In genomic region chr14:34591741-34592535, GRCm38 (mm10) we compare ENCODE assay signal across 19 mouse cellular contexts. TPM values are rescaled to one million over a fixed set of nuclear protein-coding genes. Genes with fewer than 3 reads are reported as not detected.
DNase-seq lines count a peak whose midpoint lies in the region; ATAC-seq and TF ChIP-seq lines count a peak whose summit lies in the region.
"Had no signal": no experiment of that assay in that cellular context is flagged by ENCODE, and none has a peak within 500 bp of the region (broad histone marks: within the 10 kb centered on the region; RNA-seq: fewer than 3 reads in every experiment).

No protein-coding gene starts in this region.

- DNase-seq in gastrocnemius, postnatal 25 days = peak; percentile 63
- no peak for DNase-seq in gastrocnemius, postnatal 10 days
- peak; percentile 48 for DNase-seq in lung, postnatal 10 days
- DNase-seq in lung, adult 2 months = no peak
- no peak for DNase-seq in hindbrain, embryonic 11.5 days (ENCODE audit: low spot score)
- DNase-seq: adrenal gland, adult 2 months; B cell, adult 2 months; cerebellum, adult 11-12 months; cerebellum, postnatal 36 days; midbrain, embryonic 14.5 days; thymus, postnatal 25 days had no signal

- 54% methylated on average over 15 of the region's 15 CpGs for WGBS in lung, adult 2 months
- WGBS in heart, embryonic 16.5 days = 32% methylated on average over 15 of the region's 15 CpGs
- 73% methylated on average over 15 of the region's 15 CpGs for WGBS in hindbrain, embryonic 11.5 days

- H3K9ac ChIP-seq in heart, embryonic 16.5 days (ENCODE audit: low read length) = peak overlapping the region; percentile 63
- H3K9ac ChIP-seq in hindbrain, embryonic 11.5 days (ENCODE audit: low read depth, low read length) = no peak overlapping the region
- H3K9ac ChIP-seq: hindbrain, embryonic 12.5 days had no signal

- H3K36me3 ChIP-seq in heart, embryonic 16.5 days (ENCODE audit: control insufficient read depth, insufficient read depth) = no peaks in the 10 kb centered on the region
- H3K36me3 ChIP-seq in hindbrain, embryonic 11.5 days (ENCODE audit: control insufficient read depth, insufficient read depth, low read length) = no peaks in the 10 kb centered on the region
- H3K36me3 ChIP-seq: hindbrain, embryonic 12.5 days had no signal

- peak overlapping the region; percentile 56 for H3K4me2 ChIP-seq in heart, embryonic 16.5 days (ENCODE audit: low read depth, low read length)
- H3K4me2 ChIP-seq in hindbrain, embryonic 11.5 days (replicated peaks; ENCODE audit: low read depth, low read length) = no peak overlapping the region

- no peaks in the 10 kb centered on the region for H3K9me3 ChIP-seq in heart, embryonic 16.5 days (replicated peaks; ENCODE audit: control insufficient read depth, low read length)
- no peaks in the 10 kb centered on the region for H3K9me3 ChIP-seq in hindbrain, embryonic 11.5 days (ENCODE audit: control insufficient read depth, low read length)
- H3K9me3 ChIP-seq: hindbrain, embryonic 12.5 days had no signal

- no peak for TF ChIP-seq CTCF in lung, adult 2 months (IDR thresholded peaks at IDR 0.05; ENCODE audit: insufficient read depth, low read length)

- no peak overlapping the region for H3K4me3 ChIP-seq in lung, adult 2 months (replicated peaks; ENCODE audit: extremely low read depth, low read depth, low read length)
- H3K4me3 ChIP-seq in heart, embryonic 16.5 days (ENCODE audit: low read length) = peak overlapping the region; percentile 21
- no peak overlapping the region for H3K4me3 ChIP-seq in hindbrain, embryonic 11.5 days (ENCODE audit: low read depth, low read length)
- H3K4me3 ChIP-seq: hindbrain, embryonic 12.5 days had no signal

- no peak for TF ChIP-seq POLR2A in lung, adult 2 months (IDR thresholded peaks at IDR 0.05; ENCODE audit: borderline replicate concordance, extremely low read depth, low read depth, low read length)

- no peaks in the 10 kb centered on the region for H3K27me3 ChIP-seq in heart, embryonic 16.5 days (ENCODE audit: control insufficient read depth, insufficient read depth, low read length)
- no peaks in the 10 kb centered on the region for H3K27me3 ChIP-seq in hindbrain, embryonic 11.5 days (ENCODE audit: control insufficient read depth, insufficient read depth, low read length)
- H3K27me3 ChIP-seq: hindbrain, embryonic 12.5 days had no signal

- H3K27ac ChIP-seq in heart, embryonic 16.5 days (ENCODE audit: low read length) = peak overlapping the region; percentile 98
- no peak overlapping the region for H3K27ac ChIP-seq in hindbrain, embryonic 11.5 days (ENCODE audit: low read depth, low read length)
- H3K27ac ChIP-seq: hindbrain, embryonic 12.5 days had no signal

- no peaks in the 10 kb centered on the region for H3K4me1 ChIP-seq in lung, adult 2 months (ENCODE audit: control insufficient read depth, insufficient read depth, low read length)
- peaks cover 56% of the 10 kb centered on the region for H3K4me1 ChIP-seq in heart, embryonic 16.5 days (ENCODE audit: control insufficient read depth, insufficient read depth, low read length)
- H3K4me1 ChIP-seq in hindbrain, embryonic 11.5 days (replicated peaks; ENCODE audit: control insufficient read depth, insufficient read depth, low read length) = no peaks in the 10 kb centered on the region

- ATAC-seq in heart, embryonic 16.5 days (replicated peaks; ENCODE audit: extremely low read depth, insufficient read depth, low FRiP score) = peak; percentile 59
- ATAC-seq in activated CD4-positive, CD25-positive, alpha-beta regulatory T cell, adult 4 months = no peak
- no peak for ATAC-seq in hindbrain, embryonic 11.5 days (ENCODE audit: low FRiP score)

RNA-seq across cellular contexts. Expression of gene Ldb3, which starts 3.5 kb away (rescaled TPM):
- 1,000 to 10,000 TPM; 2,264 to 2,912 TPM for total RNA-seq in gastrocnemius, postnatal 25 days (2021)
- total RNA-seq in gastrocnemius, postnatal 10 days (2021) = 1,000 to 10,000 TPM; 1,336 to 1,359 TPM
- 26.6 and 81.2 TPM in 2 replicates for polyA plus RNA-seq in lung, adult 2 months (2012; rRNA removed)
- polyA plus RNA-seq in heart, embryonic 16.5 days (2015; fragmentation: Nextera tagmentation; extraction: Ambion mirVana) = 356 and 369 TPM in 2 replicates
- polyA plus RNA-seq in activated CD4-positive, CD25-positive, alpha-beta regulatory T cell, adult 4 months (2017; shearing (Covaris generic)) = not detected
- polyA plus RNA-seq in hindbrain, embryonic 11.5 days (2014; fragmentation: Nextera tagmentation; extraction: Ambion mirVana) = 0.28 and 0.29 TPM in 2 replicates

RNA-seq across cellular contexts. Expression of gene Opn4, which starts 8.0 kb away (rescaled TPM):
- not detected for total RNA-seq in gastrocnemius, postnatal 25 days (2021)
- not detected for total RNA-seq in gastrocnemius, postnatal 10 days (2021)
- 0.22 TPM in 1 of 2 replicates, not detected in the other for polyA plus RNA-seq in lung, adult 2 months (2012; rRNA removed)
- polyA plus RNA-seq in heart, embryonic 16.5 days (2015; fragmentation: Nextera tagmentation; extraction: Ambion mirVana) = 6.8 and 8.5 TPM in 2 replicates
- polyA plus RNA-seq in activated CD4-positive, CD25-positive, alpha-beta regulatory T cell, adult 4 months (2017; shearing (Covaris generic)) = not detected
- not detected in 2 replicates for polyA plus RNA-seq in hindbrain, embryonic 11.5 days (2014; fragmentation: Nextera tagmentation; extraction: Ambion mirVana)
- total RNA-seq: layer of hippocampus, adult 8-10 months; liver, adult 2 months had no signal
- polyA plus RNA-seq: brain, embryonic 14.5 days; embryonic facial prominence, embryonic 11.5 days; hindbrain, embryonic 12.5 days; intestine, embryonic 14.5 days; liver, adult 2 months; midbrain, embryonic 14.5 days had no signal

Comparison
In these comparisons a context has a peak if more than half of its experiments do, and no peak if none do; other contexts are left out.
1. DNase-seq: peak in gastrocnemius, postnatal 25 days (single experiment) and lung, postnatal 10 days (single experiment); none in gastrocnemius, postnatal 10 days (single experiment), lung, adult 2 months (single experiment) and hindbrain, embryonic 11.5 days (single experiment).
2. RNA of gene Ldb3, which starts 3.5 kb away (polyA plus RNA-seq): 356 to 369 TPM in heart, embryonic 16.5 days and 26.6 to 81.2 TPM in lung, adult 2 months; 0.28 to 0.29 TPM in hindbrain, embryonic 11.5 days and not detected in activated CD4-positive, CD25-positive, alpha-beta regulatory T cell, adult 4 months; every median in the first group is over 10 times any median in the second.